Mouse (Mus musculus): ENCODE data around the gene Sytl4.
A peak's percentile ranks its signal among the peaks of the same experiment; 100 is the strongest.

GRCm38 (mm10) chrX:134019005-134019404, 37.4 kb upstream of the Sytl4 start:
- TF ChIP-seq CTCF (IDR thresholded peaks at IDR 0.05; ENCODE audit: low read depth, low read length) (peak; percentile 18), POLR2A (IDR thresholded peaks at IDR 0.05; ENCODE audit: insufficient read depth, low read length) (no peak)
